Mouse (Mus musculus) embryonic facial prominence, embryonic 11.5 days (tissue): ENCODE data around the gene Xpot. TPM values are rescaled to one million over a fixed set of nuclear protein-coding genes. Genes with fewer than 3 reads are reported as not detected.

Source experiments
- ATAC-seq: fragments of 200-750 bp; cut with Nextera tagmentation; replicated peaks from 2 replicates; pipeline ENCODE4 v1.8.0; 2017; ENCODE audit warnings: low read depth; ENCODE audit not compliant: insufficient number of reproducible peaks, low FRiP score, low TSS enrichment
- DNase-seq: peaks from one replicate; pipeline ENCODE4 v3.0.0-alpha.2; 2015; ENCODE audit warnings: low spot score
- H3K27ac ChIP-seq: fragments of 300-500 bp; sonication (generic); replicated peaks from 2 replicates; pipeline ENCODE4 v1.5.1; 2014; ENCODE audit warnings: mild to moderate bottlenecking, low read depth, low read length, control low read depth
- H3K27me3 ChIP-seq: fragments of 300-500 bp; sonication (generic); 2 replicates; pipeline ENCODE4 v1.6.1; 2014; ENCODE audit warnings: mild to moderate bottlenecking, low read length, moderate library complexity, mixed read lengths; ENCODE audit not compliant: control insufficient read depth, insufficient read depth
- H3K36me3 ChIP-seq: fragments of 300-500 bp; sonication (generic); replicated peaks from 2 replicates; pipeline ENCODE4 v1.6.1; 2014; ENCODE audit warnings: low read depth, mild to moderate bottlenecking, low read length, moderate library complexity, mixed read lengths; ENCODE audit not compliant: control insufficient read depth, insufficient read depth
- H3K4me1 ChIP-seq: fragments of 300-500 bp; sonication (generic); 2 replicates; pipeline ENCODE4 v1.6.1; 2014; ENCODE audit warnings: low read length, mixed read lengths; ENCODE audit not compliant: control insufficient read depth, insufficient read depth
- H3K4me2 ChIP-seq: fragments of 300-500 bp; sonication (generic); 2 replicates; pipeline ENCODE4 v1.6.1; 2014; ENCODE audit warnings: low read depth, mild to moderate bottlenecking, control low read depth, low read length, moderate library complexity
- H3K4me3 ChIP-seq: fragments of 300-500 bp; sonication (generic); 2 replicates; pipeline ENCODE4 v1.5.1; 2014; ENCODE audit warnings: low read depth, low read length, control low read depth
- H3K9ac ChIP-seq: fragments of 300-500 bp; sonication (generic); replicated peaks from 2 replicates; pipeline ENCODE4 v1.6.1; 2014; ENCODE audit warnings: mild to moderate bottlenecking, control low read depth, low read length
- H3K9me3 ChIP-seq: fragments of 300-500 bp; sonication (generic); replicated peaks from 2 replicates; pipeline ENCODE4 v1.6.1; 2016; ENCODE audit warnings: mild to moderate bottlenecking, low read length, inconsistent platforms, mixed read lengths; ENCODE audit not compliant: control insufficient read depth
- WGBS: fragments of 180-500 bp; shearing (Covaris S2); extraction: QIAGEN DNeasy Blood & Tissue Kit; methylation state at CpG from one replicate; pipeline ENCODE4 v1.1.7; 2014; 5-methylcytosine and 5-hydroxymethylcytosine counted together
- polyA plus RNA-seq: library from polyadenylated mRNA; unstranded; fragments of >200 nt; fragmentation: Nextera tagmentation; extraction: Ambion mirVana; gene quantifications from 2 replicates; pipeline ENCODE4 v1.2.1, GENCODE M21; 2014

Gene Xpot
- 64.4 and 75.7 TPM in 2 replicates for polyA plus RNA-seq

- peak within 1 kb of the TSS; percentile 54 for H3K4me2 ChIP-seq
- peak within 1 kb of the TSS; percentile 87 for H3K4me3 ChIP-seq
- ATAC-seq (peak; percentile 100), DNase-seq (peak; percentile 98)
- WGBS, result under 1% methylated on average over 70 of the region's 70 CpGs
- H3K36me3 ChIP-seq, result no peaks in the 10 kb centered on the region
- no peaks in the 10 kb centered on the region for H3K27me3 ChIP-seq
- peak within 1 kb of the TSS; percentile 81 for H3K27ac ChIP-seq
- no peaks in the 10 kb centered on the region for H3K9me3 ChIP-seq
- H3K9ac ChIP-seq, result peak within 1 kb of the TSS; percentile 88
- no peaks in the 10 kb centered on the region for H3K4me1 ChIP-seq
Observed at GRCm38 (mm10) chr10:121626186-121626882, at the start of gene Xpot. Xpot (minus strand) TSS chr10:121626332.

GRCm38 (mm10) chr10:121669103-121669502 lies 43.0 kb upstream of the Xpot start:
- H3K4me2 ChIP-seq, result no peak overlapping the region
- ATAC-seq (no peak), DNase-seq (no peak)
- no peak overlapping the region for H3K4me3 ChIP-seq
- H3K4me1 ChIP-seq, result no peaks in the 10 kb centered on the region
- no peaks in the 10 kb centered on the region for H3K9me3 ChIP-seq
- no peak overlapping the region for H3K27ac ChIP-seq
- 75% methylated on average over 10 of the region's 10 CpGs for WGBS
- H3K9ac ChIP-seq, result no peak overlapping the region
- no peaks in the 10 kb centered on the region for H3K27me3 ChIP-seq
- H3K36me3 ChIP-seq, result no peaks in the 10 kb centered on the region

GRCm38 (mm10) chr10:121665631-121666145 lies 39.6 kb upstream of the Xpot start:
- no peaks in the 10 kb centered on the region for H3K36me3 ChIP-seq
- WGBS, result 69% methylated on average over 8 of the region's 8 CpGs
- no peak overlapping the region for H3K4me3 ChIP-seq
- H3K27me3 ChIP-seq, result no peaks in the 10 kb centered on the region
- H3K9ac ChIP-seq, result no peak overlapping the region
- DNase-seq (no peak), ATAC-seq (no peak)
- H3K4me1 ChIP-seq, result no peaks in the 10 kb centered on the region
- H3K9me3 ChIP-seq, result no peaks in the 10 kb centered on the region
- no peak overlapping the region for H3K4me2 ChIP-seq
- H3K27ac ChIP-seq, result no peak overlapping the region

GRCm38 (mm10) chr10:121663599-121663998 lies 37.5 kb upstream of the Xpot start:
- Histone ChIP-seq H3K27ac (no peak overlapping the region), H3K4me3 (no peak overlapping the region), H3K4me2 (no peak overlapping the region), H3K9ac (no peak overlapping the region; the same call in 1 of the 2 replicates), H3K9me3 (no peaks in the 10 kb centered on the region), H3K36me3 (no peaks in the 10 kb centered on the region), H3K27me3 (no peaks in the 10 kb centered on the region), H3K4me1 (no peaks in the 10 kb centered on the region)
- no peak for ATAC-seq
- 57% methylated on average over 13 of the region's 13 CpGs for WGBS
- DNase-seq, result no peak

GRCm38 (mm10) chr10:121662711-121663110 lies 36.6 kb upstream of the Xpot start:
- 84% methylated on average over 2 of the region's 2 CpGs for WGBS
- no peaks in the 10 kb centered on the region for H3K4me1 ChIP-seq
- DNase-seq, result no peak
- no peak overlapping the region for H3K4me2 ChIP-seq
- no peak for ATAC-seq
- no peak overlapping the region for H3K4me3 ChIP-seq
- no peak overlapping the region for H3K9ac ChIP-seq
- H3K9me3 ChIP-seq, result no peaks in the 10 kb centered on the region
- no peak overlapping the region for H3K27ac ChIP-seq
- H3K27me3 ChIP-seq, result no peaks in the 10 kb centered on the region
- H3K36me3 ChIP-seq, result no peaks in the 10 kb centered on the region

GRCm38 (mm10) chr10:121655907-121656306 lies 29.8 kb upstream of the Xpot start:
- Histone ChIP-seq H3K4me1 (no peaks in the 10 kb centered on the region), H3K27me3 (no peaks in the 10 kb centered on the region), H3K9me3 (no peaks in the 10 kb centered on the region), H3K4me3 (no peak overlapping the region), H3K36me3 (no peaks in the 10 kb centered on the region), H3K4me2 (no peak overlapping the region), H3K27ac (no peak overlapping the region), H3K9ac (no peak overlapping the region)
- no peak for ATAC-seq
- 87% methylated on average over 4 of the region's 4 CpGs for WGBS
- DNase-seq, result no peak

- DNase-seq (no peak), ATAC-seq (no peak)
- 91% methylated on average over 1 of the region's 1 CpGs for WGBS
Observed at GRCm38 (mm10) chr10:121653079-121653478, 26.9 kb upstream of the Xpot start.

GRCm38 (mm10) chr10:121646294-121646693 lies 20.2 kb upstream of the Xpot start:
- DNase-seq (no peak), ATAC-seq (no peak)
- no peak overlapping the region for H3K4me2 ChIP-seq
- 58% methylated on average over 6 of the region's 6 CpGs for whole genome bisulfite sequencing
- H3K4me1 ChIP-seq, result peaks cover 4% of the 10 kb centered on the region; the same call in 1 of the 2 replicates
- H3K9me3 ChIP-seq, result no peaks in the 10 kb centered on the region
- H3K27ac ChIP-seq, result no peak overlapping the region
- no peak overlapping the region for H3K4me3 ChIP-seq
- H3K36me3 ChIP-seq, result no peaks in the 10 kb centered on the region
- no peak overlapping the region for H3K9ac ChIP-seq
- peaks cover 9% of the 10 kb centered on the region; the same call in 1 of the 2 replicates for H3K27me3 ChIP-seq

More at GRCm38 (mm10) chr10:121653079-121653478, 26.9 kb upstream of the Xpot start:
- H3K27ac ChIP-seq, result no peak overlapping the region
- no peaks in the 10 kb centered on the region for H3K4me1 ChIP-seq
- H3K9ac ChIP-seq, result no peak overlapping the region
- no peaks in the 10 kb centered on the region for H3K27me3 ChIP-seq
- H3K36me3 ChIP-seq, result no peaks in the 10 kb centered on the region
- H3K9me3 ChIP-seq, result no peaks in the 10 kb centered on the region
- no peak overlapping the region for H3K4me2 ChIP-seq
- no peak overlapping the region for H3K4me3 ChIP-seq
